Mouse (Mus musculus): ENCODE data around the gene Adarb2. TPM values are rescaled to one million over a fixed set of nuclear protein-coding genes. Genes with fewer than 3 reads are reported as not detected.

The Adarb2 gene
- total RNA-seq, 2 experiments from 2014 or later = 0.04 TPM; not detected in 1

DNA sequence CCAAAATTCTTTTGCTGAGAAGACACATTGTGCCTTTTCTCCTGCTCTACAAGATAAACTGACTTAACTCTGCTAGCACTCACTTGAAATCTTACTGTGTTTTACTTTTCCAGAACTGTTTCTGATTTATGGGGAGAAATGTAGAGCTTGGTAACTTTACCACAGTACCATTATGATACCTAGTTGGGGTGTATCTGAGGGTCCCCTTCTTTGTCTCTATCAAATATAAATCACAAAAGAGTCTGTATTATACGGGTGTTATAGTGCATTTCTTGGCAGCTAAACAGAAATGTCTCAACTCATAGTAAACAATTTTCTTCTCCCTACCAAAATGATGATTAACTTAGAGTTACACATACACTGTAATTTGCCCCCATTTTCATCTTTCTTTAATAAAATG, 162.9 kb downstream of the Adarb2 start:
- no peak for ATAC-seq (ENCODE audit: poor library complexity, severe bottlenecking)

DNA sequence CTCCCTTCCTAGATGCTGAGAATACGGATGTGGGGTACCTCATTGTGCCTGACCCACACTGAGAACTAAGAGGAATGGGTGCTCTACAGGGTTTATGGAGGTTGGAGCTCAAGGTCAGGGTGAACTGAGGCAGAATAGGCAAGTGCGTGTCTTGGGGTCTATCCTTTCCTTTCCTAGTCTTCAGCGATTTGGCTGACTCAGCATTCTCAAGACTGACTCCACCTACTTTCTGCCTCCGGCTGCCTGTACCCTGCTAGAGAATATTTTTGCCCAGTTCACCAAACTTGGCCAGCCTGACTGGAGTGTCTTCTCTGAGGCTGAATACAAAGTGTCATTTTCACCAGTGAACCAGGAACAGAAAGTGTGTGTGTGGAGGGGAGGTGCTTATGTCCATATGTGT, 163.4 kb downstream of the Adarb2 start:
- no peak for ATAC-seq (ENCODE audit: poor library complexity, severe bottlenecking)

DNA sequence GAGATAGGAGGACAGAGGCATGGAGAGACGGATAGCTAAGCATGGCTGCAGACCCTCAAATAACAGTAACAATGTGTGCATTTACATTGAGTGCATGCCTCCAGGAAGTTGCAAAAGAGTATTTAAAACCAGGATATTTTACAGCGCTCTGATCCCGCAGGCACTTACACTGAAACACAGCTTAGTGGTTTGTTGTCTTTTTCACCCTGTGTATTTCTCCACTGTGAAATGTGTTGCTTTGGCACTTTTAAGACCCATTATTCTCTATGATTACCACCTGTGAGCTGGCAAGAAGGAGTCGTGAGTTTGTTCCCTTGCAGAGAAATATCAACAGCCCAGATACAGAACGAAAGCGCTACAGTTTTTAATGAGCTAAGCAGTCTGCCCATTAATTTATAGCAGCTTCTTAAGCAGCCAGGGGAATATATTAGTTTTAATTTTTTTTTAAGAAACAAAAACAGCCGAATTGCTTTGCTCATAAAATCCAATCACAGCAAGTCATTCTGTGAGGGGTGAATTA, 167.3 kb downstream of the Adarb2 start:
- ATAC-seq (ENCODE audit: poor library complexity, severe bottlenecking) = no peak

DNA sequence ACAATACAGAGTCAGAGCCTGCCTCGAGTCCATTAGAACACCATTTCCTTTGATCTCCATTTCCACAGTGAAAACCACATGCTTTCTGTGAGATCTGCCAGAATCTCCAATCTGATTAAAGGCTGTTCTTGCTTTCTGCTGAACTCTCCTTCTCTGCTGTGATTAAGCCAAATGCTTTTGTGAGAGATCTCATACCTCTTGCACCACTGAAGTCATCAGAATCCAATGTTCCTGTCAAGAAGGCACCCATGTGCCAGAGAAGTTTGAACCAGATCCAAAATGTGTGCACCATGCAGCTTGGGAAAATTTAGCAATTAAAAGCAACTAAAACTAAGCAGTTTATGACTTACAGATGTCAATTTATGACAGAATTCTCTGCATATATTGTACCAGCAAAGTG, 185.9 kb downstream of the Adarb2 start:
- no peak for ATAC-seq (ENCODE audit: poor library complexity, severe bottlenecking)

DNA sequence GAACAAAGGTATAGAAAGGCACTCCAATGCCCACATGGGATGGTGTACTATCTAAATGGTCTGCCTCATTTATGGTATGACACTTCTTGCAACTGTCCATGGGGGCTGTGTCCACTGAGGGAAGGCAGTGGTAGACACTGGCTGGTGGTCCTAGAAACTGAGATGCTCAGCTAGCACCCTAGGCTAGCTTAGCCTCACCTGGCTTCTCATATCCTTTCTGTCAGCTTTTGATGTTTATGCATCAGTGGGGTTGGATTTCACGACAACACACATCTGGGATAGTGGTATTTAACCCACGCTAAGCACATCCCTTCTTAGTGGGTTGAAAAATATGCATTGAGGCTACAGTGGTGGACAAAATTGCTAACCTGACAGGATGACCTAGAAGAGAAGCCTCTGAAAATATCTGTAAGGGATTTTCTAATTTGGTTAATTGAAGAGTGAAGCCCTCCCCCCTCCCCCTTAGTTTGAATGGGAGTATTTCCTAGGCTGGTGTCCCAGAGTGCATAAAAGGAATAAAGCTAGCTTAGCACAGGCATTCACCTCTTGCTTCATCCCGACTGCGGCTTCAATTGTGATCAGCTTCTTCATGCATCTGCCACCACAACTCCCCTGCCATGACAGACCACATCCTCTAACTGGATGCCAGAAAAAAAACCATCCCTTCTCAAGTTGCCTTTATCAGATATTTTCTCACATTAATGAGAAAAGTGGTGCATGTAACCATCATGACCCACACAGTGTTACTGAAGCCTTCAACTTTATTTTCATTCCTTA, 197.8 kb downstream of the Adarb2 start:
- peak; percentile 64 for ATAC-seq (ENCODE audit: poor library complexity, severe bottlenecking)

DNA sequence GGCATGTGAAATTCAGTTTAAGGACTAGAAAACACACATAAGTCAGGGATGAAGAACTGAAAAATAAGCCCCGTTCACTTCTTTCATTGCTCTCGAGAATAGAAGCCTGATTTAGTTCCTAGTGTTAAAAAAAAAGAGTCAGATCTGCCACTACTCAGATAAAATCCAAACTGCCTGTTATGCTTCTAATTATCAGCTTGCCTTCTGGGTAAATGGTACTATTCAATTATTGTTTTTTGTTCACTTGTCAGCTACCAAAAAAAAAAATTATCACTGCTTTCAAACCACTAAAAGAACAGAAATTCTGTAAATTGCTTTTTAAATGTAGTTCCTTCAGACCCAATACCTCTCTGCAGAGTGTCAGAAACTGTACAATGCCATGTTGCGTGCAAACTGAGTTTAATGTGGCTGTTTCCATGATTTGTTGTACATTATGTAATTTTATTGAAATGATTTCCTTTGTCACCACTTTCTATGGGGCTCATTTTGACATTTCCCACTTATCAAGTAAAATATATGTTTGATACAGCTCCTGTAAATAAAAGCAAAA, 199.7 kb downstream of the Adarb2 start:
- no peak for ATAC-seq (ENCODE audit: poor library complexity, severe bottlenecking)

DNA sequence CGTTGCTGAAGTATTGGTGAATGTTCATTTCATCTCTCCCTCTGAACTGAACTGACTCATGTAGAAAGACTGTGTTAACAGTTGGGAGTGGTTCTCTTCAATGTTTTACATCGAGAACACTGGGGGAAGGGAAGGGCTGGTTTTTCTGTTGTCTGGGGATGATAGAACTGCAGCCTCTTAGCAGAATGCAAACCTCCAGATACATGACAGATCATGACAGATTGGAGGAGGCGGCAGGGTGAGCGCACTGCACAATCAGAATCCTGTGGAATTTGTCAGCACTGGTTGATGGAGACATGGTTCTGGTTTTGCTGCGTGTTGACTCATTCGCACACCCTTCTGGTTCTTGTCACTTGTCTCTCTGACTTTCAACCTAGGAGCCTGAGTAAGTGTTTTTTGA, 203.4 kb downstream of the Adarb2 start:
- ATAC-seq (ENCODE audit: poor library complexity, severe bottlenecking) = no peak

DNA sequence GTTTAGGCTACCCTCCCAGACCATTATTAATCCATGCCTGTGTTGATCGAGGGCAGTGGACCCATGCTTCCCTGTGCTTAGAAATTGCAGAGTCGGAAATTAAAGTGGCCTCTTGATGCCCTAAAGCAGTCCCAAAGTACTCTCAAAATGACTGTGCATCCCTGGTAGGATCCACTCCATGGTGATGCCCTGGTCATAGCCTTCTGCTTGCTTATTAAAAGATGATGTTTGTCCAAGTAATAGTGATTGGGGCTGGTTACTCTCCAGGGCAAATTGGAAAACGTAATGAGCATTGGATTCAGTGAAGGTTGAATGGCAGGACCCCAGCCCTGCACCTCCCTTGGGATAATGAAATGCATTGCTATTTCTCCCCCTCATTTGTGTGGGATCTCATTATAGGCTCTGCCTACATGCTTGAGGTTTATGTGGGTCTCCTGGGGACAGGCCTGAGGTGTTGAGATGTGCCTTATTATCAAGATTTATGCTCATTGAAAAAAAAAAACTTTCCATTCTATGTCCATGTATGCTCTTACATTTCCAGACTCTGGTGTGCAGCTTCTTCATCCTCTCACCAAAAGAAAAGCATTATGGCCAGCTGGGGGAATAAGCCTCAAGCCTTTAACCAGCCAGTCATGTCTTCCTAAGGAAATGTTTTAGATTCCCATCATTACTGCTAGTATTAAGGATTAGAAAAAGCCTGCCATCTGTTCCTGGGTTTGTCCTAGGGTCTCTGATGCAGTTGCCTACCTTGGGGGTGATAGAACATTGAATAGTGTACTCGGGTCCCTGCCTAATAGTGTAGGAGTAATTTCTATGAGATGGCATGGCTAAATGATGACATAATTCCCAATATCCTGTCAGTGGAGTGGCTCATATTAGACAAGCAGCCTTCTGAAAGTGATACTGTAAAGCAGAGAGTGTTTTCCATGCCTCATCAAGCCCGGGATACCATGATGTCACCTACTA, 208.0 kb downstream of the Adarb2 start:
- ATAC-seq (ENCODE audit: poor library complexity, severe bottlenecking) = no peak

DNA sequence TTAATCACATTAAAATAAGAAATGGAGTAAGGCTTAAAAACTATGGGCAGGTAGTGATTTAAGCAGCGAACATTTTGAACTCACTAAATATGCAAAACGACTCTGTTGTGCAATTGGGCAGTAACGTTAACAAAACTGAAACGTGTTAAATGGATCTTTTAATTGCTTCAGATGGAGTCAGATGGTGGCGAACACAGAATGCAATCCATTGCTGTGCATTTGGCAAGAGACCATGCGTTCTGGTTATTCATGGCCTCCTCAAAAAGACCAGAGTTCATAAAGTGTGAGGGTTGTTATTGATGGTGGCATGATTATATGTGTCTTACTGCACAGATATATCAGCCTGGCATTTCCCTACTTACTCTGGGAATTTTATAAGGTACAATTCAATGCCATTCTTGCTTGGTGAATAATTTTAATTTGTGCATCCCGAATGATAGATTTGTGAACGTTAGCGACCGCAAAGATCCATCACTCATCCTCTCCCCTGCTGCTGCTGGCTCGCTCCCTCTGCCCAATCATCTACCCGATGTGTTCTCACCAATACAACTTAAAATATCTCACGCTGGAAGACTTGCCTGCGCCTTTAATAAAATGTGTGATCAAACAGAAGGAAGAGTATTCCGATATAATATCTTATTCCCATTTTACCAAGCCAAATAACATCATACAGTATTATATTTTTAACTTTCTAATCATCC, 221.5 kb downstream of the Adarb2 start:
- no peak for ATAC-seq (ENCODE audit: poor library complexity, severe bottlenecking)

DNA sequence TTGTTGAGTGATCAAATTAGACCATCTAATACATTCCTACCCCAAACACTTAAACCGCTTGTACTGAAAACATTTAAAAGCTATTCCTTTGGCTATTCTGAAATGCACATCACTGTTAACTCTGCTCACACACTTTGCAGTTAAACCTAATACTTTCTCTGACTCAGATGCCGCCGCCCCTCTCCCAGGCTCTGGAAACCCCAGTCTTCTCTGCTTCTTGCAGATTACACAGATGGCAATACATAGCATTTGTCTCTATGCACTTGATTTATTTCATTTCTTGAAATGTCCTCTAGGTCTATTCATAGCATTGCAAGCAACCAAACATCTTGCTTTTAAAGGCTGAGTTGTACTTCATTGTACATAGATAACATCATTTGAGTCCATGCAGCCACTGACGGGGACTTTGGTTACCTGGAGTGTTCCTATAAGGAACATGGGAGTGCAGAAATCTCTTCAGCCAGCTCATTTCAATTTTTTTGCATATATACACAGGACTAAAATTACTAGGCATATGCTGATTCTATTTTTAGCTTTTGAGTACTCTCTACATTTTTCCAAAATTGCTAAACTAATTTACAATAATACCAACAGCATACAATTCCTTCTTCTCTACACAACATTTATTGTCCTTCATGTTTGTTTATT, 236.6 kb downstream of the Adarb2 start:
- ATAC-seq (ENCODE audit: poor library complexity, severe bottlenecking) = no peak

DNA sequence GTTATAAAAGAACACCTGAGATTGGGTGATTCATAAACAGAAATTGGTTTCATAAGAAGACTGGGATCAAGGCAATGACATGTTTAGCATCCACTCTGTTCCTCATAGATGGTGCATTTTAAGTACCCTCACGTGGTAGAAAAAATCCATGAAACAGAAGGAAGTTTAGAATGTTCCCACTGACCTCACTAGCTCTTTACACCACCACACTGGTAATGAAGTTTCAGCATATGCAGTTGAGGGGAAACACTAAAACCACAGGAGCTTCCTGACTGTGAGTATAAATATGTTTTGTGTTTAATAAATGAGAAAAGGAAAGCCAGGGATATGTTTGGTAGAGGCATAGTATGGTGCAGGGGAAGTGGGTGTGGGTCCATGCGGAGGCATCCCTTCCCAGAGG, 242.7 kb downstream of the Adarb2 start:
- no peak for ATAC-seq (ENCODE audit: poor library complexity, severe bottlenecking)

DNA sequence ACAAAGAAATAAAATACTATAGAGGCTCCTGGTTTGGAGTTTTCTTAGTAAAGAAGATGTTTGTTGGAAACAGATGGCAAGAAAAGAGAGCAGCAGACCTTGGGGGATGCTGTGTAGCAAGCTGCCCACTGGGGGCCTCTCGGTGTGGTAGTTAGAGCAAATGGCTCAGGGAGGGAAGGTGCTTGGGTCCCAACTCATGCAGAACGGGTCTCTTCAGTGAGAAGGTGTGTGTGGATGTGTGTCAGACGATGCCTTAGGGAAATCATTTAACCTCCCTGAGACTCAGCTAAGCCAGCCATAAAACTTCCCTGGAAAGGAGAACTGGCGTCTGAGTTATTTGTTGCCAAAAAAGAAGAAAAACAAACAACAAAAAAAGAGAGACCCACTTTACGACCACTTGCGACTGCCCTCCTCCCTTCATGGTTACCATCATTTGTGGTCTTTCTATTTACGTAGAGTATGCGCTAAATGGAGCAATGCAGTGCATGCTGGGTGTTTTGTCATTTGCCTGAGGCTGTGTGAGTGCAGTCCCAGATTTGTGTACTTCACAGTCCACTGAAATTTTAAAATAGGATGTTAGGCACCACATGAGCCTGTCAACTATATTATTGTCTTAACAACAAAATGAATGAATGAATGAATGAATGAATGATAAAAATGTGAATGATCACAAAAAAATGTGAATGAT, 245.7 kb downstream of the Adarb2 start:
- ATAC-seq (ENCODE audit: poor library complexity, severe bottlenecking) = no peak

DNA sequence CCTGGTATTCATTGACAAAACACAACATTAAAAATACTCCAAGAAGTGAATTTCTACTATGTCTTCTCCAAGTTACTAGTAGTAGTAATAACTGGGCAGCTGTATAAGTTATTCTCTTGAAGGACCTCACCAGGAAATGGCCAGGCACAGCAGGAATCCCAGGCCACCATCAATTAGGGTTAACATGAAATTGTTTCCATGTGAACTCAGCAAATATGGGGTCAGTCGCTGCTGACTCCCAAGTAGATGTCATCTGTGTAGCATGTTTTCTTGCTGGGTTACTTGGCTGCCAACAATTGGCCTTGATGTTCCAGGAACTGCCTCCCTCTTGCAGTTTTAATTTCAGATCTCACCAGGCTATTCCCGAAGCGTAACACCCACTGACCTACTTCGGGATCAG, 248.9 kb downstream of the Adarb2 start:
- ATAC-seq (ENCODE audit: poor library complexity, severe bottlenecking) = no peak

DNA sequence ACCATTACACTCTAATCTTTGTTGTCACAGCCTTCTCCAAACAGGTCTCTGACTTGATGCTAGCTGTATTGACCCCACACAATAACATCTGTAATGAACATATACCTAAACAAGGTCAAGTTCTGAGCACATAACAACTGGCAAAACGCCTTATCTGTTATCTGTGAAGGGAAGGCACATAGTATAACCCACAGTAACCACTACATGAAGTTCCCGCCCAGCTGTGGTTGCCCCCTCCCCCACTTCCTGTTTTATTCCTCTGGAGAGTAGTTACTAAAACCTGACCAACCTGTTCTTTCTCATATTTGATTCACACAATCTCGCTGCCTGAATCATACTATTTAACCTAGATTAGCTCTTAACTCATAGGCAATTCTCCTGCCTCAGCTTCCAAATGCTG, 254.2 kb downstream of the Adarb2 start:
- ATAC-seq (ENCODE audit: poor library complexity, severe bottlenecking) = peak; percentile 85

DNA sequence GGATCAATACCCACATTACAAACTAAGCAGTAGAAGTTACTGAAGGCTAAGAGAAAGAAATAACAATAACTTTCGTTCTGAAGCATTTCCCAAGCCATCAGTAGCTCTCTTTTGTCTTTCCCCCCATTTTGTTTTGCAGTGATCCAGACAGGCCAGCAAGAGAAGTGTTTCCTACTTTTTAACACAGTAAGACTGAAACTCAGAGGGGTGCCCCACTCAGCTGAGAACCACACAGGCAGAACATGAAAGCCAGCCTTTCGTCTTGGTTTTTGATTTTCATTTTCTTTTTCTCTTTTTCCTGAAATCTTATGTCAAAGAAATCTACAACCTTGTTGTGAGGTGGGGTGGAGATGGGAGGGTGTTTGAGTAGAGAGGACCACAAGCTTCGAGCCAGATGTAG, 255.2 kb downstream of the Adarb2 start:
- ATAC-seq (ENCODE audit: poor library complexity, severe bottlenecking) = no peak

DNA sequence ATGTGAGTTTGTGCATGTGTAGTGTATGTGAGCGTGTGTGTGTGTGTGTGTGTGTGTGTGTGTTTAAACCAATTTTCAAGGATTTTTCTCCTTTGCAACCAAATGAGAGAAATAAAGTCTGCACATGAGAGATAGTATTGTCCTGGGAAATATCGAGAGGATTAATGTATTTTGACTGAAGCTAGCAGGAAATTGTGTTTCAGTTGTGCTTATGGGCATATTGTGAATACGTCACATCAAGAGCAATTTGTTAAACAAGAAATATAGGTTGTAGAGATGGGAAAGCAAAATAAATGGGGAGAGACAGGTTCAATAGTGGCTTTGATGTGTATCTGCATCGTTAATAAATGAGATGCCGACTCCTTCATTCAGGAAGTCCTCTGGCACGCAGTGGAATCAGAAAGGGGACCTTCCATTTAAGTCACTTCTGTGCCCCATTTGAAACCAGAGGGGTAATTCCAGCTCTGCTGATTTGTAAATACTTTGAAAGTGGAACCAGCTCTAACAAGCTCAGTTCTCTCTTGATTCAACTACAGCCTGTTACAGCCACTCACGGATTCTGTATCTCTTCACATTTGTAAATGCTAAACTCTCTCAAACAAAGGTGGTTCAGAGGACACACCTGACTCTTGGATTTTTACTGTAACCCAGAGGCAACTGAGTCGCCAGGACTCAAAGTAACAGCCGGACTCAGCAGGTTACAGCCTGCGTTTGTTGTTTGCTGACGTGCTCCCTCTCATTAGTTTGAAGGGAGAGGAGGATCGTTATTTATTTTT, 265.1 kb downstream of the Adarb2 start:
- ATAC-seq (ENCODE audit: poor library complexity, severe bottlenecking) = no peak

DNA sequence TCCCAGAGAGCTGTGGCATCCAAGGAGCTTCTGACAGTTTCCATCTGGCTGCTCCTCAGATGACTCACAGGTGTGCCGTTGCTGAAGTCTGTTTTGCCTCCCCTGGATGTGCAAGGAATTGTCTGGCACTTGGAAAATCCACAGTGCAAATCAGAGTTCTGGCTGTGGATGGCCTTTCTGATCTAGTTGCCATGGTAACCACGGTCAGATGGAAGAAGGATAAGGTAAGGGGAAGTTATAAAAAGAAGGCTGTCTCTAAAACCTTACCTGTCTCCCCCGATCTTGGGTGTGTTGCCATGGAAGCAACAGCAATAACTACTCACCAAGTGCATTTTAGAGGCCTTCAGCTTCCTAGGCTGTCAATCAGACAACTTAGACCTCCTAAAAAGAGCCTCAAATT, 273.6 kb downstream of the Adarb2 start:
- no peak for ATAC-seq (ENCODE audit: poor library complexity, severe bottlenecking)

DNA sequence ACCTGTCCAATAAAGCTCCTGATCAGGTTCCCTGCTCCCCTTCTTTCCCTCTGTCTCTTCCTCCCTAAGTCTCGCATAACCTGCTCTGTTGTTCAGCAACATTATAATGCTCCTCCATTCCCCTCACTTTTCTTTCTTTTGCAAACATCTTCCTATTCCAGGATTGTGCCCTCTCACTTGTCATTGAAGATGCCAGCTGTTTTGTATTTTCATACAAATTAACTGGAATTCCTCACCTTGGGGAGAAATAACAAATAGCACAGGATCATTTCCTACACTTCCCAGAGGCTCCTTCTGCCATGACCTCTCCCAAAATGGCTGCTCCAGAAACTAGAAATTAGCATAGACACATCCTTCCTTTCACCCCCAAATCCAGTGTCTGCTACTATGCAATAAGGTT, 276.1 kb downstream of the Adarb2 start:
- no peak for ATAC-seq (ENCODE audit: poor library complexity, severe bottlenecking)

DNA sequence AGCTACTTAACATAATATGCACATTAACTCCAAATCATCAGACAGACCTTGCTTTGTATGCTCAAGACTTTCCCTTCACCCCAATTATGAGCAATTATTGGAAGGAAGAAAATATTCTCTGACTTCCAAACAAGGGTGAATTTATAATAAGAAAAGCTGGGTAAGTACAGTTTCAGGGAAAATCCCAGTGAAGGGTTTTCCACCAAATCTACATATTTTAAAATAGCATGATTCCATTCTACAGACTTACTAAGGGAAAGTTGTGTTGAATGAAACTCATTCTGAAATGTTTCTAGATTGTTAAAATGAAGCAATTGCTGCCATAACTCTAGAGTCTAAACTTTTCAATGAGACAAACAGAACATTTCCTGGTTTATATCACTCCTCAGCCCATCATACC, 277.3 kb downstream of the Adarb2 start:
- no peak for ATAC-seq (ENCODE audit: poor library complexity, severe bottlenecking)
